Mouse (Mus musculus): Measurements from ENCODE around the gene Iqsec1.

DNA sequence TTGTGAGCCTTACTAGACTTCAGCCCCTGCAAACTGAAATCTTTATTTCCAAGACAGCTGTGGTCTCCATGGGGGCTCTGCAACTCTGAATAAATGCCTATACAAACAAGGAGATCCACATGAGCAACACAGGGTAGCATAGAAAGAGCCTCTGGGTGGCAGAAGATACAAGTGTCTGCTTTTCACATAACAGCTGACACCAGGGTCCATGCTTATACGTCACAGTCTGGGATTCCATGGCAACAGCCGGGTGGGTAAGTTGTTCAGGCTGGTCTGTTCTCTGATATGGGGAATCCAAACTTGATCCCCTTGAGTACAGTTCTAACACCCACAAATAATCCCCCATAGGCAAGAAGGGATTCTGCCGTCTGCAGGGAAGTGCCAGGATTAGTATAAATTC is 108.1 kb downstream of the Iqsec1 start:
- TF ChIP-seq EP300 (IDR thresholded peaks at IDR 0.05; ENCODE audit: insufficient read depth, low read depth, low read length) (no peak), CTCF (IDR thresholded peaks at IDR 0.05; ENCODE audit: low read depth, low read length) (no peak)
